Mouse (Mus musculus) G1E-ER4 (cell line): ENCODE measurements around the gene Vsig10. TPM values are rescaled to one million over a fixed set of nuclear protein-coding genes. Genes with fewer than 3 reads are reported as not detected.
A peak's percentile ranks its signal among the peaks of the same experiment; 100 is the strongest.

Experiments used
- GATA1 ChIP-seq: IDR thresholded peaks from one replicate; pipeline ENCODE4 v1.8.0; 2012; ENCODE audit warnings: low read length, inconsistent platforms
- polyA plus RNA-seq: library from polyadenylated mRNA; stranded (reverse); fragments of >175 nt; gene quantifications from 2 replicates; pipeline ENCODE4 v1.2.3, GENCODE M21; 2012

The Vsig10 gene
- polyA plus RNA-seq, 1 experiment, result 0.04 TPM

DNA sequence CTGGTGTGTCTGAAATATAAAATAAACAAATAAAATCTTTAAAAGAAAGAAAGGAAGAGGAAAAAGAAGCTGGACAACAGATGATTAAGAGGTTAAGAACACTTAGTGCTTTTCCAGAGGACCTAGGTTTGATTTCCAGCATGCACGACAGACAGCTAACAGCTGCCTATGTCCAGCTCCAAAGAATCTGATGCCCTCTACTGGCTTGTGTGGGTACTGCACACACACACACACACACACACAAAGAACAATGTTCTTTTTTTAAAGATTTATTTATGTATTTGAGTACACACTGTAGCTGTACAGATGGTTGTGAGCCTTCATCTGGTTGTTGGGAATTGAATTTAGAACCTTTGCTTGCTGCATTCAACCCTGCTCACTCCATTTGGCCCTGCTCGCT lies 28.8 kb upstream of the Vsig10 start:
- no peak for TF ChIP-seq GATA1

DNA sequence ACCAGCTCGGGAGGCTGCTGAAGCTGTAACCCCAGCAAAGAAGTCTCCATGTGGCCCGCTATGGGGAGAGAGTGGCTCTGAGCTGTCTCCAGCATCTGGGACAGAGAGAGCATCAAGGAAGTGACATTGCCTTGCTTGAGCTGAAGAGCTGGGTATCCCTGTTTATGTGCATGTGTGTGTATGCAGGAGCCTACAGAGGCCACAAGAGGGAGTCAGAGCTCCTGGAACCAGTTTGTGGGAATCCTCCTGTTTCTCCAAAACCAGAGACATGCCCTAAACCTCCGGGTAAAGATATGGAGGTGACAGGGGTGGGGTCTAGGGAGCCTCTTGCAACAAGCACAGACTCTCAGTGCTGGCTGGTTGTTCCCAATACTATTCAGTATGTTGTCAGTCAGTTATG lies 27.6 kb upstream of the Vsig10 start:
- no peak for TF ChIP-seq GATA1

DNA sequence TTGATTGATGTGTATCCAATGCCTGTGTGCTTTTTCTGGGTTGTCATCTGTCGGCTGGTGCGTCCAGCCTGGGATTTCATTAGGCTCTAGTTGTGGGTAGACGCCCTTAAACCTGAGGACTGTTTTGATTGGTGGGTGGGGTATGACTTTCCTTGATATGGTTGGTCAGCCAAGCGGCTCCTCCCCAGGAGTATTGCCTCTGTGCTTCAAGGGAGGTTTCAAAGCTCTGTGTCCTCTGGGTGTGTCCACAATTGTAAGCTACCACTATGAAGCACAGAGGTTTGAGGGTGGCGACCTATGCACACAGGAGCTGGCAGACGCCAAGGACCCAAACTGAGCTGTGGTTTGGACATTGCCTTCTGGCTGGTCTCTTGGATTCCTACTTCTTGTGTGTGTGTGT lies 26.3 kb upstream of the Vsig10 start:
- TF ChIP-seq GATA1, result no peak

DNA sequence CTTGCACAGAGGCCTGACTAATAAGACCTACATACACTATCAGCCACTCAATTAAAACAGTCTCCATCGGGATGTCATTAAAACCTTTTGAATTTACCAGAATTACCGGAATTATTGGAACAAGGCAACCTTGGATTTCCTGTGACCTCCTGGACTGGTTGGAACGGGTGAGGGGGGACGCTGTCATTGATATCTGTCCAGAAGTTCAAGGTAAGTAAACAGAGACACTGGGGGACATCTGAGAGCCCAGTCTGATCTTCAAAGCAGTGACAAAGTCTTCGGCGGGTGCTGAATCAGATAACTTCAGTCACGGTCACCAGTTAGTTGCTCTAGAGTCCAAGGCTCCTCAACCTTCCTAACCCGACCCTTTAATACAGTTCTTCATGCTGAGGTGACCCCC lies 23.9 kb upstream of the Vsig10 start:
- TF ChIP-seq GATA1, result no peak

DNA sequence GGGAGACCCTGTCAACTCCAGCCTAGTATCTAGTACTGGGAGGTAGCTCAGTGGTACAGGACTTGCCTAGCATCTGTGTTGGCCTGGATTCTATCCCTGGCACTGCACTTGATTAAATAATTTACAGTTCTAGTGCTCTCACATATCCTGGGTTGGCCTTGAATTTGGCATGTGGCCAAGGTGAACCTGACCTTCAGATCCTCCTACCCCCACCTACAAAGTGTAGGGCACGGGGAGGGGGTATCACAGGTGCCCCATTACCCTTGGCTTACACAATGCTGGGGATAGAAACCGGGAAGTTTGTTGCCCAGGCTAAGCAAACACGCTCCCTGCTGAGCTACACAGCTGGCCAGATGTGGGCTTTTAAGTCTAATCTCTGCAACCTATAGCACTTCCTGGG lies 16.0 kb upstream of the Vsig10 start:
- TF ChIP-seq GATA1, result no peak

DNA sequence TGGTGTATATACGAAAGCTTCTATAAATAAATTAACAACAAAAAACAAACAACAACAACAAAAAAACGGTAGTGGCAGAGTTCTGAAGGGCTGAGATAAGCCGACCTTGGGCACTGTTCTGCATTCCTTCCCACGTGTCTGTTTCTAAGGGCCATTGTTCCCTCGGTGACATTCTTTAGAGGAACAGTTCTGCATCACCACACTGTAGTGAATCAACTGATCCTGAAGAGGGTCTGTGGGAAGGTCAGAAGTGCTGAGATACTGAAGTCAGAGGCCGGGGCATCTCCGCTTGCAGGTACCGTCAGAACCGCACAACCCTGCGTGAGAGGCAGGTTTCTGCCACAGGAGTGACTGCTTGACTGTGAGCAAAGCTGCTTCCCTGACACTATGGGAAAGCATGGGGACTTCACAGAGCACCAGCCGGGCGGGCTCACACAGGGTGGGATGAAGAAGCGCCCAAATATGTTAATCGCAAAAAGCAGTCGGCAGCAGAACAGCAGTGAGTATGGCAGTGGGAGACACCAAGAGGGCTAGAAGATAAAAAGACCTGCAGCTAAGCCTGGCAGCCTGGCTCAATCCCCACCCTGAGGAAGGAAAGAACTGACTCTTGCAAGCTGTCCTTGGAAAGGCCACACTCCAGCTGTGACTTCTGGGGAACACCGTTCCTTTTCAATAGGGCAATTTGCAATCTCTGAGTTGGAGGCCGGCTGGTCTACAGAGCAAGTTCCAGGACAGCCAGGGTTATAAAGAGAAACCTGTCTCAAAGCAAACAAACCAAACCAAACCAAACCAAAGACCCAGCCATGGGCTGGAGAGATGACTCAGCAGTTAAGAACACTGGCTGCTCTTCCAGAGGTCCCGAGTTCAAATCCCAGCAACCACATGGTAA lies 14.9 kb upstream of the Vsig10 start:
- no peak for TF ChIP-seq GATA1

DNA sequence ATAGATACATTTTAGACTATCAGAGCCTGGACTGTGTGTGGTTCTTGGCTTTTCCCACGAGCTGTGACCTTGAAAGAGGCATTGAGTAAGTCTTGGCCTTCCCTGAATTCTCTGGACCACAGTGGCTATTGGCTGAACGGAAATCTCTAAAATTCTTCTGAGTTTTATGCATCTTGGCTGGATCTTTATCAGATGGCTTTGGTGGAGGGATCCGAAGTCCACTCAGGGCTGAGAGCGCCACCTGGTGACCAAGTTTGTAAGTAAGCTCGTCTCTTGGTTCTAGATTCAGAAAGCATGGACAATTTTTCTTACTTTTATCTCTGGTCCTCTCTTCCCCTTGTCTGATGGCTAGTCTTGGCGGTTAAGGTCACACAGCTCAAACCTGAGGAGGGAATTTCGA lies 13.9 kb upstream of the Vsig10 start:
- TF ChIP-seq GATA1, result peak; percentile 19

DNA sequence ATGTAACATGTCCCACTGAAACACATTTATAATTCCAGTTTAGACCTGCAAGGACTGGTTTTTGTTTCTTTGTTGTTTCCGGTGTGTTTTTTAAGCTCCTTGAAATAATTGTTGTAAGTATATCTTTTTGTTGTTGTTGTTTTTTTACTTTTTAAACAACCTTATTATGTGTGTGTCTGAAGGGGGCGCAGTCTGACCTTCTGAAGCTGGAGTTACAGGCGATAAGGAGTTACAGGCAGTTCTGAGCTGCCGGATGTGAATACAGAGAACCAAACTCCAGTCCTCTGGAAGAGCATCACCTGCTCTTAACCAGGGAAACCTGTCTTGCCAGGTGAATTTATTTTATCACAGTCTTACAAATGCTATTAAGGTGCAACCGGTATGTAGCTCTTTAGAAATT lies 13.1 kb upstream of the Vsig10 start:
- no peak for TF ChIP-seq GATA1

DNA sequence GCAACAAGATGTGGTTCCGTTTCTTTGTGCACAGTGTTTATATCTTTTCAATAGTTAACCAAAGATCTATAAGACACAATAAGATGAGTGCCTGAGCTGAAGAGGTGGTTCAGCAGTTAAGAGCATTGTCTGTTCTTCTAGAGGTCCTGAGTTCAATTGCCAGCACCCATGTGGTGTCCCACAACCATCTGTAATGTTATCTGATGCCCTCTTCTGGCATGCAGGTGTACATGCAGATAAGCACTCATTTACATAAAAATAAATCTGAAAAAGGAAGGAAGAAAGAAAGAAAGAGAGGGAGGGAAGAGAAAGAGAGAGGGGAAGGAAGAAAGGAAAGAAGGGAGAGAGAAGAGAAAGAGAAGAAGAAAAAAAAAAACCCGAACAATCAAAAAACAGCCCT lies 12.1 kb upstream of the Vsig10 start:
- TF ChIP-seq GATA1, result no peak

DNA sequence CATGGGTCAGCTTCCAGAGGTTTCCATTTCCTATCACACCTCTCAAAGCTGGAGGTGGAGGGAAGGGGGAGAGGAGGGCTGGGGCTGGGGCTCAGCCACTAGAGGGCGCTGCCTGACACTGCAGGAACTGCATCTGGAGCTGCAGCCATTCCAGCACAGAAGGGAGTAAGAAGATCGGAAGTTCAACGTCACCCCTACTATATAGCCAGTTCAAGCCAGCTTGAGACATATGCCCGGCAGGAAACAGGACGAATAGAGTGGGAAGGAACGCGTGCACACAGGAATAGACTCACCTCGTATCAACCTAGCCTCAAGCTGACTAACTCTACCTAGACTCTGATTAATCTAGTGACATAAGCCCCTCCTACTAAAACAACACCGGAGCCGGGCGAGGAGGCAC lies 11.2 kb upstream of the Vsig10 start:
- TF ChIP-seq GATA1, result no peak

DNA sequence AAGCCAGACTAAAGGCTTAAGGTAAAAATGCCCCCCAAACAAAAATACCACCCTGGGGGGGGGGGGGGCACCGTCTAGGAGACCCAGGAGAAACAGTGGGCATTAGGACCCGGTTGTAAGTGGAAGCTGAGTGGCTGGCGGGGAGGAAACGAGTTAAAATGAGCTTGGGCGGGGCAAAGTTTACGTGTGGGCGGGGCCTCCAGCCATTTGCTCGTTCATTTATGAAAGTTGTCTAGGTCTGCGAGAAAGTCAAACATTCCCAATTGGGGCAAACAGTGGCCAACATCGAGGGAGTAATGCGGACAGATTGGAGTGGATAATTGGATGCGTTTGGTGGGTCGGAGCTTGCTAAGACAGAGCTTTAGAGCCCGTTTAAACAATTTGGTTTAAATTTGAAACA lies 5.5 kb upstream of the Vsig10 start:
- no peak for TF ChIP-seq GATA1

DNA sequence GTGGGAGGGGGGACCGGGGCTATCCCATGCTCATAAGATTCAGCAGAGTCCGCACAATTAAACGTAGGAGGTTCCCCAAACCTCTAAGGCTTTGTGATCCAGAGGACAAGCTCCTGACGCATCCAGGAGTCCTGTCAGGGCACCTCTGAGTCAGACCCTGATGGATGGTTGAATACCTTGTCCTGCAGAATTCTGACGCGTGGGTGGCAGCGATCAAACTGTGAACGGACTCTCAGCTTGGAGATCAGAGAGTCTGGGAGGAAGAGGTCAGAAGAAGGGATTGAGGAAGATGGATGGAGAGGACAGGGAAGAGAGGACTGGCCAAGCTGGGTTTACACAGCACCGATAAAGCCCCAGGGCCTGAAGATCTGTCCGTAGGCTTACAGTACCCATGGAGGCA lies 5.0 kb upstream of the Vsig10 start:
- TF ChIP-seq GATA1, result no peak

DNA sequence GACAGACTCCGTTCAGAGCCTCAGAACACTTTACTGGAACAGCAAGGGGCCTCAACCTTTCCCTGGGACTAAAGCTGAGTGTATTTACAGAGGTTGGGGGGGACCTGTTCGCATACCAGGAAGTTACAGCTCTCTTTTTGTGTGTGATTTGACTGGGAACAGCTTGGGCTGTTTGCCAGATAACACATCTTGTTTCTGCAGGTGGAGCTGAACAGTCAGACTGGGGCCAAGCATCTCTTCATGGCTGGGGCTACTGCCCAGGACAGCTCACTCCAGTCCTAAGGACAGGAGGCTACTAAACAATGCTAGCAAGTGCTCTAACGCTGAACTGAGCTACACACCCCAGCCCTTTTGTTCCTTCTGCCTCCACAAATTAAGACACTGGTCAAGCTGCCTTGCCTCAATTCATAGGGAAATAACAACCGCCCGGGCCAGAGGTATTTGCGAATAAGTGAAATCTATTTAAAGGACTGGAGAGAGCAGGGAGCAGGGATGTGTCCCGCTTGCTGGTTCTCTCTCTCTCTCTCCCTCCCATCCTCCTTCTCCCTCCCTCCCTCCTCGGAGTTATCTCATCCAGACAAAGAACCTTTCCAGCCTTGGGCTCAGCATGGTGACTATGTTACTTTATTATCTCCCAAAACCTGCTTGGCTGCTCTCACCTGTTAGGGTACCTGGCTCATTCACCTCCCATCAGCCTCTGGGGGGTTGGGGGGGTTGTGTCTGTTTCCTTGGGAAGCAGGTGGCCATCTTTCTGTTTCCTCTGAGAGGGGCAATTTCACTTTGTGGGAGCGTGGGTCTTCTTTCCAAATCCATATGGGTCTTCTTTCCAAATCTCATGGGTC lies 4.1 kb upstream of the Vsig10 start:
- TF ChIP-seq GATA1, result no peak

DNA sequence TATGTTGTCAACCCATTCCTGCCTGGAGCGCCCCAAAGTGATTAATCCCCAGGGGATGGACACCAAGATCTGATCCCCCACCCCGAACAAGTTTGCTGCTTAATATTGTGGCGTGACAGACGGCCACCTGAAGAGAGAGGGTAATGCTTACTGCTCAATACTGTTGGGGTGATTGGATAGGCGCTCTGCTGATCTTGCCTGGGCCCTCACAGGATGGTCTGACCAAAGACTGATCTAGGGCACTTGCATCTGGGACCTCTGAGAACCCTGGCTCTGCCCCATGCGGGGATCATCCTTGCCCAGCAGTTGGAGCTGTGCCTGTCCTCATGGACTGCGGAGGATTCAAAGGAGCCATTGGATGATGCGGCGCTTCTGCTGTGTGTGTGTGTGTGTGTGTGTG lies 4.9 kb downstream of the Vsig10 start:
- TF ChIP-seq GATA1, result no peak

DNA sequence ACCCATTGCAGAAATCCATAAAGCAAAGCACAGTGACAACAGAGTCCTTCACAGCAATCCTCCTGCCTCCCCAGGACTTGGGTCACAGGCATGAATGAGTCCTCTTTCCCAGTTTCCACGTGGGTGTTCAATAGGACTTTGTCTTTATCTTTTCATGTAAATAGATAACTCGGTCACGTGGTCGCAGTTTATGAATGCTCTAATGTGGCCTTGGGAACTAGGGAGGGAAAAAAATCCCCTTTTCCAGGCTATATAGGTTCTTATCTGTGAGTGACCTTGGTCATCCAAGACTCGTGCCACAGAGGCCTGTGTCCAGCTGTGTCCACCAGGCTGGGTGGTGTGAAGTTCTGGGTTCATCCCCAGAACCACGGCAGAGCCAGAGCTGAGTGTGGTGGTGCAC lies 7.5 kb downstream of the Vsig10 start:
- TF ChIP-seq GATA1, result no peak

DNA sequence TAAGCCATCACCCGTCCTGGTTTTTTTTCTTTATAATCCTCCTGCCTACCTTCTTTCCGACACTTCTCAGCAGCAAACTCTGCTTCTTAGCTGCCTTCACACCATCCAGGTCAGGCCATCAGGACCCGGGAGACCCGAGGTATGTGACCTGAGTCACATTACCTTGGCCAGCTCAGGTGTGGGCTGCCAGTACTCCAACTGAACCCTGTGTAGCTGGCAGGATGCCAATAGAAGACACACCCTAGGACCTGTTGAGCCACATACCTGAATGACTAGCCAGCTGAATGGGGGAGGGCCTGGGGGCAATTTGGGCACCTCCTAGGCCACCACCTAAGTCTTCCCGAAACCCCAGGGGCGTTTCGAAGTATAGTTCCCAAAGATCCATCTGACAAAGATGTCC lies 11.6 kb downstream of the Vsig10 start:
- TF ChIP-seq GATA1, result no peak

DNA sequence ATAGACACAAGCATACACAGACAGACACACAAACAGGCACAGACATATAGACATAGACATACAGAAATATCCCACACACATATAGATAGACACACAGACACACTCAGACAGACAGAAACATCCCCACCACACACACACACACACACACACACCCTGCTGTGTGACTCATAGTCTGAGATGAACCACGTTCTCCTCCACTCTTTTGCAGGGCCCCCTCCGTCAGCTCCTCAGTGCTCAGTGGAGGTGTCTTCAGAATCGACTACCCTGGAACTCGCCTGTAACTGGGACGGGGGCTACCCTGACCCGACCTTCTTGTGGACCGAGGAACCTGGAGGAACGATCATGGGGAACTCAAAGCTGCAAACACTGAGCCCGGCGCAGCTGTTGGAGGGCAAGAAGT lies 19.1 kb downstream of the Vsig10 start:
- no peak for TF ChIP-seq GATA1
